Mouse (Mus musculus) liver, postnatal 0 days (tissue): Measurements from ENCODE around the gene Rhox3h. TPM values are rescaled to one million over a fixed set of nuclear protein-coding genes. Genes with fewer than 3 reads are reported as not detected.

ENCODE experiments used
- polyA plus RNA-seq: library from polyadenylated mRNA; unstranded; fragments of >200 nt; fragmentation: Nextera tagmentation; extraction: Ambion mirVana; gene quantifications from 2 replicates; pipeline ENCODE4 v1.2.1, GENCODE M21; 2015

Gene Rhox3h
- polyA plus RNA-seq, 1 experiment from 2014 or later: not detected

Other genes starting within 250 kb of the Rhox3h start
- gene Rhox4b, start 236.3 kb downstream of the Rhox3h start, polyA plus RNA-seq: not detected in 2 replicates
- not detected in 2 replicates for gene Rhox2c, start 215.1 kb downstream of the Rhox3h start, polyA plus RNA-seq
- not detected in 2 replicates for gene Rhox3c, start 210.2 kb downstream of the Rhox3h start, polyA plus RNA-seq
- gene Rhox4c, start 188.4 kb downstream of the Rhox3h start, polyA plus RNA-seq: not detected in 2 replicates
- gene Rhox2d, start 175.3 kb downstream of the Rhox3h start, polyA plus RNA-seq: not detected in 2 replicates
- not detected in 2 replicates for gene Rhox4d, start 154.4 kb downstream of the Rhox3h start, polyA plus RNA-seq
- gene Rhox2e, start 138.3 kb downstream of the Rhox3h start, polyA plus RNA-seq: not detected in 2 replicates
- gene Rhox3e, start 126.7 kb downstream of the Rhox3h start, polyA plus RNA-seq: not detected in 2 replicates
- not detected in 2 replicates for gene Rhox4e, start 111.4 kb downstream of the Rhox3h start, polyA plus RNA-seq
- not detected in 2 replicates for gene Rhox2f, start 97.4 kb downstream of the Rhox3h start, polyA plus RNA-seq
- not detected in 2 replicates for gene Rhox3f, start 87.8 kb downstream of the Rhox3h start, polyA plus RNA-seq
- gene Rhox4f, start 61.1 kb downstream of the Rhox3h start, polyA plus RNA-seq: not detected in 2 replicates
- gene Rhox3g, start 40.2 kb downstream of the Rhox3h start, polyA plus RNA-seq: not detected in 2 replicates
- not detected in 2 replicates for gene Rhox2g, start 25.3 kb downstream of the Rhox3h start, polyA plus RNA-seq
- gene Rhox4g, start 17.4 kb downstream of the Rhox3h start, polyA plus RNA-seq: not detected in 2 replicates
- gene Rhox2h, start 4.5 kb upstream of the Rhox3h start, polyA plus RNA-seq: not detected in 2 replicates
- 1.3 and 1.4 TPM in 2 replicates for gene Rhox5, start 136.1 kb upstream of the Rhox3h start, polyA plus RNA-seq
- not detected in 2 replicates for gene Rhox6, start 158.1 kb upstream of the Rhox3h start, polyA plus RNA-seq
- not detected in 2 replicates for gene Rhox7a, start 162.9 kb upstream of the Rhox3h start, polyA plus RNA-seq
- gene Rhox8, start 210.2 kb upstream of the Rhox3h start, polyA plus RNA-seq: not detected in 2 replicates
- gene Rhox7b, start 228.5 kb upstream of the Rhox3h start, polyA plus RNA-seq: not detected in 2 replicates
- gene Rhox9, start 233.0 kb upstream of the Rhox3h start, polyA plus RNA-seq: not detected in 2 replicates